Mouse (Mus musculus): ENCODE data around the gene Atp1a1.

GRCm38 (mm10) chr3:101541571-101541970, 62.9 kb downstream of the Atp1a1 start:
- no peak for TF ChIP-seq POLR2A (IDR thresholded peaks at IDR 0.05; ENCODE audit: control insufficient read depth, extremely low read depth, insufficient read depth, low read length, poor library complexity)
- TF ChIP-seq CTCF (IDR thresholded peaks at IDR 0.05; ENCODE audit: borderline replicate concordance, control insufficient read depth, extremely low read depth, insufficient read depth, low read length, poor library complexity): no peak

Measured in thymus, adult 2 months (tissue).